Mouse (Mus musculus): Measurements from ENCODE around the gene Zfyve1.

Zfyve1 gene

DNA sequence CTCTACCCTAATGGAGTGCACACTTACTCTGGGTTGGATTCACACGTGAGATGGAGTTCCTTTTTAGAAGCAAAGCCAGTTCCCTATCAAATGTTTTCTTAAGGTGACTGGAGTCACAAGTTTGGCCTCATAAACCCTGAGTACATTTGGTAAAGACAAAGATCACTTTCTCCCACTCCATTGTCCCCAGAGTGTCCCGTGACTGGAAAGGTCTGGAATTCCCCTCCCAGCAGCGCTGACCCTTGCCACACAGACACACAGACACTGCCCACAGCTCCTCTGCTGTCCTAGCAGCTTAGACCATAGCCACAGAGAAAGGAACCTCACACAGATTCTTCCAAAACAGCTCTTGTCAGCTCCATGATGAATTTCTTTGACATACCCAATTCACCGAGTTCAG, 14.9 kb downstream of the Zfyve1 start:
- DNase-seq (ENCODE audit: extremely low read depth, low read depth, low spot score) = no peak

DNA sequence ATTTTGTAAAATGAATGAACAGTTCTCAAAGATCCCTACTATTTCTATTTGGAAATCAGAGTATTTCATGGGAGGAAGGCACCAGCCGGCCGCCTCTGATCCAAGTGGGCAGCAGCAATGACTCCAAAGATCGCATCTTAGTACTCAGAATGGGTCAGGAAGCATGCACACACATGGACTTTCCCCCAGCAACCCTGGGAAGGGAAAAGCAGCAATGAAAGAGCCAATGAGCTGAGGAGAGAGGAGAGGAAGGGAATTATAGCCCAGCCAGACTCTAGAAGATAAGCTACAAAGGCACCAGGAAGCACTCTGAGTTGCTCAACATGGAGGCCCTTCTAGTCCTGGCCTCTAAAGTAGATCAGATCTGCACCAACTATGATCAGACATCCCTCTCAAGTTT, 16.7 kb downstream of the Zfyve1 start:
- DNase-seq (ENCODE audit: extremely low read depth, low read depth, low spot score) = no peak

DNA sequence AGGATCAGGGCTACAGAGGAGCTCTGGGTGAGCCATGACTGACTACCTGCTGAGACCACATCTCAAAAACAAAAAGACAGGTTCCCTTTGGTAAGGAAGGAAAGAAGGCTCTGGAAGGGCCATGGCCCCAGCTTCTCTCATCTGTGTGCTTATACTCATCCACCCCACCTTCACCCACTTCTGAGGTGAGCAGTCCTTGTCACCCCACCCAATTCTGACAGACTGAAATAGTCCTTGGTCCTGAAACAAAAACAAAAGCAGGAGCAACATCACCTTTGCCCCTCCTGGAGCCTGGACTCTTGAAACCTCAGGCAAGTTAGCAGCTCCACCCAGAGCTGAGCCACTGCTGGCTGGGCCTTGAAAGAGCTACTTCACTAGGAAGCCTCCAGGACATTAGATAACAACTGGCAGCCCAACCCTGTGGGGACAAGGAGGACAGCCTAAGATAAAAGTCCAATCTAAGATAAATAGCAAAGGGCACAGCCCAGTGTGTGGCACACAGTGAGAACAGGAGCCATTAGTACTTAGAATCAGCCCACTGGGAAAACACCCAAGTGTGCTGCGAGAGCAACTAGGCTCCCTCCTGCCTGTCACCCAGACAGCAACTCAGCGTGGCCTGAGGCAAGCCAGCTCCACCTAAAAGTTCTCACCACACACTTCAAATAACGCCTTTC, 18.0 kb downstream of the Zfyve1 start:
- DNase-seq (ENCODE audit: extremely low read depth, low read depth, low spot score) = no peak

DNA sequence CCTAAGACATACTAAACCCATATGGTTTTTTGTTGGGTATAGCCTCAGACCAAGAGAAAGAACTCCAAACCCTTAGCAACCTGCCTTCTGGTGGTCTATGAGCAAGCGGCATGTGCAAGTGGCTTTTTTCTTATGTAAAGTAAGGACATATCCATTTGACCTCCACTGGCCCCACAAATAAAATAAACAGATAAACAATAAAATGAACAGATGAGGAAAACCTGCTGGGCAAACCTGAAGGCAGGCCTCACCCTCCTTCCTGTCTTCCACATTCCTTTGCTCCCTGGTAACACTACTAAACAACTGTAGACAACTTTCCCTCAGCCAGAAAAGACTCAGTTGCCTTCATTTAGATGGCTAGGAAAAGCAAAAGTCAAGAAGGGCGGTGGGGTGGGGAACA, 18.7 kb downstream of the Zfyve1 start:
- no peak for DNase-seq (ENCODE audit: extremely low read depth, low read depth, low spot score)

DNA sequence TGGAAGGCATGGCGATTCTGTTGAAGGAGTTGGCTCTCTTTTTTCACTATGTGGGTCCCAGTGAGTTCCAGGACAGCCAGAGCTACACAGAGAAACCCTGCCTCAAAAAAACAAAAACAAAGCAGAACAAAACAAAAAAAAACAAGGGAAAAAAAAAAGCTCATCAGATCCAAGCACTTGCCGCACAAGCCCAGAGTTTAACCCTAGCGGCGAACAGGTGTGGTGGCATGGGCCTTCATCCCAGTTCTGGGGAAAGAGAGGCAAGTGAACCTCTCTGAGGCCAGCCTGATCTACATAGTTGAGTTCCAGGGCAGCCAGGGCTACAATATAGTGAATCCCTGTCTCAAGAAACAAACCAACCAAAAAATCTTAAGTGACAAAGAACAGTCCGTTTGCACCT, 19.6 kb downstream of the Zfyve1 start:
- no peak for DNase-seq (ENCODE audit: extremely low read depth, low read depth, low spot score)

DNA sequence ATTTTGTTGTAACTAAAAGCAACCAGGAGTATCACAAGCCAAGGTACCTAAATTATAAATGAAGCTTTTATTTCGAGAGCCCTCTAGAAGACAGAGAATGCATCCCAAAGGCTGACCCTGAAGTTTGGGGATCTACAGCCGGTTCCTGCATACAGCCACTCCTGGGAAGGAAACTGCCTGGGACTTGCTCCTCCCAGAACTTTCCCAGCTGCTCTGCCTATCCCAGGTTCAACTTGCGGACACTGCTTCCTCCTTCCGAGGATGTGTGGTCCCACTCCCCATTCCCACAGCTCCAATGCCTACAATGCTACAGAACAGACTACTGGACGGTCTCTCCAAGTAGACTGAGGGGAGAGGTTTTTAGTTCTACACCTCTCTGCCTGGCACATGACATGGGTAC, 24.3 kb downstream of the Zfyve1 start:
- no peak for DNase-seq (ENCODE audit: extremely low read depth, low read depth, low spot score)

DNA sequence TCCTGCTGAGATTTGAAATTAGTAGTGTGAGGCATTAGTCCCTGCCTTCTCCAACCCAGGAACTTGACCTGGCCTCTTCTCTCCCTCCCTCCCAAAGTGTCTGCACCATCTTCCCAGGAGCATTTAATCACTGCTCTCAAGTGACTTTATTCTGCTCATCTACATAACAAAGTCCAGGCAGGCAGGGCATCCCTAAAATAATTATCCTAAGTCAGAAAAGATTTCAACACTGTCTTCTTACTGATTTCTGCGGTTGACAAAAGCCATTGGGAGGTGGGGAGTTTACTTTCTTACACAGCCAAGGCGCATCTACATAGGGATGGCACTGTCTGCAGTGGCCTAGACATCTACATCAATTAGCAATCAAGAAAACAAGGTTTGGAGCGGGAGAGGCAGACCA, 27.2 kb downstream of the Zfyve1 start:
- DNase-seq (ENCODE audit: extremely low read depth, low read depth, low spot score) = no peak

DNA sequence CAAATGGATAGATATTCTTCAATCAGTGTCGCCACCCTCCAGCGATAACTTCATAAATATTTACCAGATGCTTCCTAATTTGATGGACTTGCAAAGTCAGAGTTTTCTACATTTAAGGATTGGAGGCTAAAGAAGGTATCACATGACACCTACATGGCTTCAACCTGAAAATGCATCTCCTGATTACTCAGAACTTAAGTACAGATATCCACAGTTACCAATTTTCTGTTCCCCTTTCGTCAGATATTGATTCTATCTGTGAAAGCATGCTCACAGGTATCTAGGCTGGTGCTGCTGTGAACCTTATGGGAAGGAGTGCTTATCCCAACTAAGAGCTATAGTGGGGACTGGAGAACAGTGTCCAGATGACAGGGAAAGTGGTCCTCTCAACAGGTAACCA, 34.4 kb downstream of the Zfyve1 start:
- DNase-seq (ENCODE audit: extremely low read depth, low read depth, low spot score) = no peak

DNA sequence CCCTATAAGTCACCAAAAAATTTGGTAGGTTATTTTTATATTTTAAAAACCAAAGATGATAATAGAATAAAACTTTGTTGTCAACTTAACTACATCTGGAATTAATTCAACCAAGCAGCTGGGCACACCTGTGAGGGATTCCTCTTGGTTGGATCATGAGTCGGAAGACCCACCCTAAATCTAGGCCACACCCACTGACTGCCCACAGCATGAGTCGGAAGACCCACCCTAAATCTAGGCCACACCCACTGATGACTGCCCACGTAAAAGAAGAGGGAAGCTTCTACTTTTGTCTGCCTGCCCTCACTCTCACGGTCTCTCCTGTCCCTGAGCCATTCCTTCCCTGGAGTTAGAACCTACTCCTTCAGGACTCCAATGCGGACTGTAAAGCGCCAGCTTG, 36.8 kb downstream of the Zfyve1 start:
- no peak for DNase-seq (ENCODE audit: extremely low read depth, low read depth, low spot score)

DNA sequence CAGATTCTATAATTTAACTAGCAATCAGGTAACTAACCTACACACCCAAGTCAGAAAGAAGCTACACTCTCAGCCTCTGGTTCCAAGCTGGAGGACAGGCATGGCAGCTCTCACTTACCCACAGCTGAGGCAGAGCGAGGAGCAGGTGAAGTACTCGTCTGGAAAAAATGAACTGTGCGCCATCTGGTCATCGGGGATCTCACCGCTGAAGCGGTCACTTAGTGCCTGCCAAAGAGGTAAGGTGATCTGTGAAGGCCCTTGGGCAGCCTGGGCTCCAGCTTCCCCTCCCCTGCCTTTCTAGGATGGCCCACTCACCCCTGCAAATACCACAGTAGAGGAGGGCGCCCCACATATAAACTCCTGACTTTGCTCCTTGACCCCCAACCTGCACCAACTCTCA, 38.5 kb downstream of the Zfyve1 start:
- no peak for DNase-seq (ENCODE audit: extremely low read depth, low read depth, low spot score)

DNA sequence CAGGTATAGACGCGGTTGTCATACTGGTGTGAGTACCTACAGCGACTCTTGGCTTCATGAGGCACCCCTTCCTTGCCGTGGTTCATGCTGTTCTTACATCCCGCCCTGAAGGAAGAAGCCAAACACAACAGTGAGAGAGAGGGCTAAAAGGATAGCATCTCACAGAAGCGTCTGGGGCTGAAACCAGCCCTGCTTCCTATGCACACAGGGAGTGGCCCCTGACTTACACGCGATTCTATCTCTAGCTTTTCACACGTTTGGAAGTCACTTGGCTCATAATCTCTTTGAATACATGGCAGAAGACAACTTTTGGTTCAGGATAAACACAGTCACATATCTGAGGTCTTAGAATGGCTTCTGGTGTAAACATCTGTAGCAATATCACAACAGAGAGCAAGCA, 41.4 kb downstream of the Zfyve1 start:
- DNase-seq (ENCODE audit: extremely low read depth, low read depth, low spot score) = no peak

DNA sequence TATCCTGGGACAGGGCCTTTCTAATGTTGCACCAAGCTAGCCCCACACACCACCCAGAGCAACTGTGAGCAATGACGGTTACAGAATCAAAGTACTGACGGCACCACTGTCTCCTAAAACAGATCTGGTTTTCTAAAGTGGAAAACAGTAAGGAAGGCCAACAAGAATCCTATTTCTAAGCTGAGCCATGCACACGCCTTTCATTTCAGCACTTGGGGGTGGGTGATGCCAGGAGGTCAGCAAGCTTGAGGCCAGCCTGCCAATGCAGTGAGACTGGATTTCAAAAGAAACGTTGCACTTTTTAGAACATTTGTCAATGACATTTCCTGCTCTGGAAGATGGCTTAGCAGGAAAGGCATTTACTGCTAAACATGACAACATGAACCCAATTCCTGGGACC, 43.2 kb downstream of the Zfyve1 start:
- DNase-seq (ENCODE audit: extremely low read depth, low read depth, low spot score) = no peak

DNA sequence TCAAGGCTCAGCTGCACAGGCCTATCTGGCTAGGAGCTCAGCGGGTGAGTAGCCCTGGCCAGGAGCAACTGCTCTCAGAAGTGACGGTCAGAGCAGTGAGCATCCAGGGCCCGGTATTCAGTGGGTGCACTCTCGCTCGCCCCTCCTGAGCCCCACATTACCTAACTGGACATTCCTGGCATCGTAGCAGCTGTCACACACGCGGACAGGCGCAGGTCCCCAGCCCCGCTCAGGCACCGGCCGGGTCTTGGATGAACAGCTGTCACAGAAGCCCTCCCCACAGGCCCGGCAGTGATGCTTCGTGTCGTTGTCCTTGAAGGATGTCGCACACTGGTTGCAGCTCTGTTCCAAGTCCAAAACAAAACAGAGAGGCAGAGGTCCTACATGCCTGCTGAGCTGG, 45.7 kb downstream of the Zfyve1 start:
- DNase-seq (ENCODE audit: extremely low read depth, low read depth, low spot score) = no peak

DNA sequence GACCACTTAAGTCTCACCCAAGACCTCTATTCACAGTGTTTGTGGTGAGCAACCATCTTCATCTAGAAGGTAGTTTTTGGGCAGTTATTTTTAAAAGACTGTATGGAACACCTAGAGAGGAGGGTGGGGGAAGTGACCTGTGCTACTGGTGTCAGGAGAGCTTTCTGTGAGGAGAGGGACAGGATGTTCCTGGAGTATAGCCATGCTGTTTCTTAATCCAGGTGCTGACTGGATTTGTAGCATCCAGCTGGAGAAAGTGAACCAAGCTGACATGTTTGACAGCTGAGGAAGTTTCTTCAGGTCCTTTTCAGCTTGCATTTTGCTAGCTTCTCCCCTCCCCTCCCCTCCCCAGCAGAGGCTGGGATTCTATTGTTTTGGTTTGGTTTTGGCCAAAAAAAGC, 52.2 kb downstream of the Zfyve1 start:
- no peak for DNase-seq (ENCODE audit: extremely low read depth, low read depth, low spot score)

DNA sequence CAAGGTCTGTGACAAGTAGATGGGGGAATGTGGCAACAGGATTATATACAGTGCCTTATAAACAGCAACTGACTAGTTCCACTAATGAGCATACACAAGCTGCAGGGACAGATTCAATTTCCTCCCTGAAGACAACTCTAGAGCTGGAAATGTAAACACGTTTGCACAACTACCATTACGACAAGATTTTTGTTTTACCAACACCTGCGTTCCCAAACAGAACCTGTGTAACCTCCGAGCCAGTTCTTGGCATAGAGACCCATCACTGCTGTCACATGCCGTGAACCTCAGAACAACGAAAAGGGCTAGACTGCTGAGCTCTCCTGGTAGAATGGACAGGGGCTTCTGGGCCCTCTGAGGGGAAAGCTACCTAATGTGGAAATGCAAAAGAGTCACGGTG, 53.0 kb downstream of the Zfyve1 start:
- no peak for DNase-seq (ENCODE audit: extremely low read depth, low read depth, low spot score)

DNA sequence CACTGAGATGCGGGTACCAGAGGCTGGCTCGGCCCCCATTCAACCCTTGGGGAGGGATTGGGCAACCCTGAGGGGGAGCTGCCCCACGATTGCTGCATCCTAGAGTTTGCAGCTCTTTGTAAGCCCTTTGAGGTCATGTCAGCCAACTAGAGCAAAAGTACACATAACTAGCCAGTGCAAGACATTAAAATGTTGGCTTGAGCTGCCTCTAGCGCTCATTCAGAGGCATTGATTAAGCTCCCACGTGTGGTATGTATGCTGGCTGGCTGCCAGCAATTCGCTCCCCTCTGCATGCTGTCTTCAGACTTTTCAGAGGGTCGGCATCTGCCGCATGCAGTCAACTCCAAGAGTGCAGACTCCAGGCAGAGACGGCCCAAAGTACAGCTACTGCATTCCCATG, 61.0 kb downstream of the Zfyve1 start:
- DNase-seq (ENCODE audit: extremely low read depth, low read depth, low spot score) = peak; percentile 67

DNA sequence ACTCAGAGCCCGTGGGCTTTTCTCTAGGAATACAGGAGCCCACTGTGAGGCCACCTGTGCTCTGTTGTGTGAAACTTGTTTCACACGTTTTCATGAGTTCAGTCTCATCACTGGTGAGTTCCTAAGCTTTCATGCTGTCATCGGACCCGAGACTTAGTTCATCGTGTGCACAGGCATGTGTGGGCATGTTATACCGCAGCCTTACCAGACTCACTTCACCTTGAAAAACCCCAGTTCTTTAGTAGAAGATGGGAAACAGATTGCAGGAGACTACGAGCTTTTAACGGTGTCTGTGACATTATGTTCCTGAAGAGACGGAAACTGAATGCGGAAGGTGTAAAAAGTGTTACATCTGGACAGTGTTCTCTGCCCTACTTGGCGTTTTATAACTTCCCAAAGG, 61.6 kb downstream of the Zfyve1 start:
- DNase-seq (ENCODE audit: extremely low read depth, low read depth, low spot score) = no peak

DNA sequence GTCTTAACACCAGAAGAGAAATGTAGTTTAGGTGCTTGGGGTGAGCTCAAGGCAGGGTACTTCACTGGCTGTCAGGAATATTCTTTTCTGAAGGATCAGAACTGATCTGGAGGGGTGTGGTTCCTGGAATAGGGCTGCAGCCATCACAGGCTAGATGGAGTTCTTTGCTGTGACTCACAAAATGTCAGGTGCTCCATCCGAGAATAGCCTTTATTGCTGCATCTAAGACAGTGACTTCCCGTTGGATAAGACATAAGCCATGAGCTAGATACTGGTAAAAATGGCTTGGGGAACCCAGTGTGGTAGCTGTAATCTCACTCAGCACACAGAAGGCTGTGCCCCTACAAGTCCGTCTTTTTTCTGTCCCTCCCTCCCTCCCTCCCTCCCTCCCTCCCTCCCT, 62.8 kb downstream of the Zfyve1 start:
- DNase-seq (ENCODE audit: extremely low read depth, low read depth, low spot score) = no peak

DNA sequence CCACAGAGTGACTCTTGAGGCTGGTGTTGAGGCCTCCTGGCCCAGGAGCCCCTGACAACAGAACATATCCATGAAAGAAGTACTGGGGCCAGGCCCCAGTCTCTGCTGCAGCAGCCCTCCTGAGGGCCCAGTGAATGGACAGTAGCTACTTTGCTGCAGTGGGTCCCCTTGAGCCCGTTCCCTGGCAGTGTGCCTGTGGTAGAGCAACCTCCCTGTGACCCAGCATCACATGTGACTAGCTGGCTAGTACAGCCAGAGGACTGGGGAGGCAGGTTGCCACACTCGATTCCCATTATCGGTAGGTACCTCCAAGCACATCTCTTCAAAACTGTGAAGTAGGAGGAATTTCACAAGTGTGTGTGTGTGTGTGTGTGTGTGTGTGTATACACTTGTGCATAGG, 64.1 kb downstream of the Zfyve1 start:
- no peak for DNase-seq (ENCODE audit: extremely low read depth, low read depth, low spot score)

DNA sequence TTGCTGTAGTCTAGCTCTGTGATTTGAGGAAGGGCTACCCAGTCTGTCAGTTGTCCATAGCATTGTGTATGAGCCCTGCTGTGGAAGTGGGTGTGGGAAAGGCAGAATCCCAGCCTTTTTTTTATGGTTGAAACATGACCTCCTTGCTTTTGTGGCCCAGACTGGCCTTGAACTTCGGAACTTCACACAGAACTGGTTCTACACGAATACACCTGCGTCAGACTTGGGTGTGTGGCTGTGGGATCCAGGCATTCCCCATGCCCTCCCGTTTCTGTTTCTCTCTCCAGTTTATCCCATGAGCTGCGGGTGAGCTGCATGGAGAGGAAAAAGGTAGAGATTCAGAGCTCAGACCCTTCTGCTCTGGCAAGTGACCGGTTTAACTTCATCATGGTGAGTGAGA, 65.0 kb downstream of the Zfyve1 start:
- DNase-seq (ENCODE audit: extremely low read depth, low read depth, low spot score) = no peak

DNA sequence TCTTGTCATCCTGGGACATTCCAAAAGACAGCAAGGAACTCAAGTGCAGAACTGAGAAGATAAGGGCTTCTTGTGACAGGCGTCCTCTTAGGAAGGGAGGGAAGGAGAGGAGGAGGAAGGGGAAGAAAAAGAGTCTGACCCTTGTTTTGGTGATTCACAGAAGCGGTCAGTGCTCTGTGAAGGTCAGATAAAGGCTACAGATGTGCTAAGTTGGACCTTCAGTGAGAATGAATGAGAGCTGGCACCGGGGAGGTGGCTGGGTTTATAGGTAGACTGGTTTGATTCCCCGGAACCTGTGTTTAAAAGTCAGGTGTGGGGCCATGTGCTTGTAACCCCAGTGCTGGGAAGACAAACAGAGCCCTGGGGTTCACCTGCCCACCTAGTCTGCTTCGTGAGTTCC, 68.4 kb downstream of the Zfyve1 start:
- no peak for DNase-seq (ENCODE audit: extremely low read depth, low read depth, low spot score)

DNA sequence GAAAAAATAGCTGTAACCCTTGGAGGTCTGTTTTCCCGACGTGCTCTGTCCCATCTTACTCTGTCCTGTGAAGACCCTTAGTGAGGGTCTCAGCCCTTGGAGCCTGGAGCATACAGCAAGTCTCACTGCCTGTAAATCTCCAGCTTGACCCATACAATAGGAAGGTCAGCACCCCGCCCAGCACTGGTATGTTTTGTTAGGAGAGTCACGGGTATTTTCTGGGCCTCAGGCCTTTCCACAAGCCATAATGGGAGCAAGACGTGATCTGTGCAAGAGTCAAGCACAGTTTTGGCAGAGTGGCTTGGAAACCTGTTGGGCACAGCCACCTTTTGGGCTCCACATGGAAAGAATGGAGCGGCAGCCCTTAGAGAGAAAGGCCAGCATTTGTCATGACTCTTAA, 69.2 kb downstream of the Zfyve1 start:
- no peak for DNase-seq (ENCODE audit: extremely low read depth, low read depth, low spot score)

DNA sequence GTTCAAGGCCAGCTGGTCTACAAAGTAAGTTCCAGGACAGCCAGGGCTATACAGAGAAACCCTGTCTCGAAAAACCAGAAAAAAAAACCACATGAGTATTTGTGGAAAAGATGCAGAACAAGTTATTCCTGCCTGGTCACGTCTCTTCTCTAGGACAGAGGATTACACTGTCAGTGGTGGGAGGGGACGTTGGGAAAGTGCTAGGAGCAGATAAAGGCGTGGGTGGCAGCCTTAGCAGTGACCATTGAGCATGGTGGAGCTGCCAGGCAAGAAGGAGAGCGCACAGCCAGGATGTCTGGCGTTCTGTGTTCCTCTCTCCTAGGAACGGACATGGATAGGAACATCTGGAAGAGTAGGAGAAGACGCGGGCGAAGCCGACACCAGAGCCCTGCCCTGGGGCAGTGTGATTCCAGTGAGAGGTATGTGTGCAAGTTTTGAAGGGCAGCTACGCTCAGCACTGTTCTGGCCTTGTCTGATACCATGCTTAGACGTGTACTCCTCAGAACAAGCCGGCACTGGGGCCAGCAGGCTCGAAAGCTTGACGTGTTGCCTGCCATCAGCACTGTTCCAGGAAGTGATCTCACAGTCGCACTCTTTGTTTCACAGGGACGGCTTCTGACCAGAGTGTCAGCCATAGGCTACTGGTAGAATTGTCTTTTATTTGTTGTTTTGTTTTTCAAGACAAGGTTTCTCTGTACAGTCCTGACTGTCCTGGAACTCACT, 71.0 kb downstream of the Zfyve1 start:
- DNase-seq (ENCODE audit: extremely low read depth, low read depth, low spot score) = peak; percentile 96

Measured in fat pad, adult 2 months (tissue).